Mouse (Mus musculus) liver, adult 2 months (tissue): Measurements from ENCODE around the gene Fkbp4.

Experiments used
- CTCF ChIP-seq: fragments of 200-500 bp; IDR thresholded peaks from 2 replicates; pipeline ENCODE4 v1.5.1; 2011; ENCODE audit warnings: low read depth, low read length, control low read depth
- POLR2A ChIP-seq: fragments of 200-500 bp; IDR thresholded peaks from 2 replicates; pipeline ENCODE4 v1.6.1; 2011; ENCODE audit warnings: low read length, control low read depth; ENCODE audit not compliant: insufficient read depth; ENCODE audit errors: extremely low read depth

DNA sequence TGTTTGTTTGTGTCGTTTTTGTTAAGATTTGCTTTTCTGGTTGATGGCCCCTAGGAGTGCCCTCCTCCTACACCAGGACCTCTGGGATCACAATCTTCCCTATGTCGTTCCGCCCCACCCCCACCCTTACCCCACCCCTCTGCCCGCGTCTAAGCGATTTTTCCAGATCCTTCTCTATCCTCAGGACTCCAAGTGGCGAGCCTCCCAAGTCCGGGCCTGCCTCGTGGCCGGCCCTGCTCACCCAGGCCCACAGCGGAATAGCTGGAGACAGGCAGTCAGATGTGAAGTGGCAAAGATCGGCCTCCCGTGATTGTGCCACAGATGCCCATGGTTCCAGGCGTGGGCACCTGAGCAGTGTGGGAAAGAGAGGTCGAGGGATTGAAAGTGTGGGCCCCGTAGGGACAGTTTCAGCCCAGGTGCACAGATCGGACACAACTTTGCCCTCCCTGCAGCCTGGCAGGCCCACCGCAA lies 429 bp upstream of the Fkbp4 start:
- TF ChIP-seq CTCF (no peak), POLR2A (no peak)
